Mouse (Mus musculus): ENCODE data around the gene Letmd1. TPM values are rescaled to one million over a fixed set of nuclear protein-coding genes. Genes with fewer than 3 reads are reported as not detected.

The Letmd1 gene
- polyA plus RNA-seq, 1 experiment from 2014 or later = 30.5 TPM

DNA sequence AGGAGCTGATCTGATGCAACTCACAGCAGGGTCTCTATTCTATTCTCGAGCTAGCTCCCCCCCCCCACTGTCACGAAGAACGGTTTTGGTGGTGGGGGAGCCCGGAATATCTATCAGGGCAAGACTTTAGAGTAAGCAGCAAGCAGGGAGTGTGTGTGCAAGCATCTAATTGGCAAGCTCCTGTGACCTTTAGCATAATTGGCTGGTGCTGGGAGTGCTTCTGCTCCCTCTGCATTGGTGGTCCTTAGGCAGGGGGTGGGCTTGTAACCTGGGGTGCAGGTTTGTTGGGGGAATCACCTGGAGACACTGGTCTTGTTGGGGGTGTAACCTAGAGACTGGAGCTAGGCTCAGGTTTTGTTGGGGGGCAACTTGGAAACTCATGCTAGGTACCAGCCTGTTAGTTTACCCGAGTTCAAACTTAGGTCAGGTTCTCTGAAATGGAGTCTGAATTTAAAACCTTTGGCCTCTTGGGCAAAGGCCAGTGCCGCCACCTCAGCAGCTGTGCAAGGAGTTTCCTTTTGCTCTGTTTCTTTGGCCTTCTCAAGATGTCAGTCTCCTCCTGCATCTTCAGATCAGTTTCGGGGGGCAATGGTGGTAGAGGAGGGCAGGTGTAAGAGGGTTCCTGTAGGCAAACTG lies 12.3 kb upstream of the Letmd1 start:
- H3K4me3 ChIP-seq = no peak overlapping the region
- no peaks in the 10 kb centered on the region for H3K36me3 ChIP-seq
- H3K9ac ChIP-seq = no peak overlapping the region
- H3K27me3 ChIP-seq = 0 out of 2 replicates have a peak, but pooled peaks cover 7% of the 10 kb centered on the region
- 73% methylated on average over 7 of the region's 7 CpGs for WGBS
- H3K4me2 ChIP-seq = no peak overlapping the region
- ATAC-seq (ENCODE audit: insufficient number of reproducible peaks, low FRiP score, low TSS enrichment, low read depth) = no peak
- no peaks in the 10 kb centered on the region for H3K9me3 ChIP-seq
- no peak overlapping the region for H3K27ac ChIP-seq
- peaks cover 6% of the 10 kb centered on the region; the same call in 1 of the 2 replicates for H3K4me1 ChIP-seq

DNA sequence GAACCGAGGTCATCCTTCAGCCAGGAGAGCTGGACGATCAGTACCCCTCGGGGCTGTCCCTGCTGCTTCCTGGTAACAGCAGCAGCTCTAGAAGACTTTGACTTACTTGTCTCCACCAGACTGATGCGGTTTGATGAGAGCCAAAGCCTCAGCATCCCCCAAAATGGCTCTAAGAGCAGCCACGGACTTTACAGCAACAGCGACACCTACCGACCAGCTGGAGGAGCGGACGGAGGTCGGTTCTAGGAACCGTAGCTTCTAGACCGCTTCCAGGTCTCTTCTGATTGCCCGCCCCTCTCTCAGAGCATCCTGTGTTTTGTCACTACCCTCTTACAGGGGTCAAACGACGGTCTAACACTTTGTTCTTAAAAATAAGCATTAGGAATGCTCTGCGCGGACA lies 11.5 kb upstream of the Letmd1 start:
- Histone ChIP-seq H3K9me3 (no peaks in the 10 kb centered on the region), H3K36me3 (no peaks in the 10 kb centered on the region), H3K9ac (no peak overlapping the region), H3K4me3 (no peak overlapping the region), H3K4me2 (no peak overlapping the region), H3K27me3 (0 out of 2 replicates have a peak, but pooled peaks cover 7% of the 10 kb centered on the region), H3K27ac (no peak overlapping the region), H3K4me1 (peaks cover 4% of the 10 kb centered on the region; the same call in 1 of the 2 replicates)
- ATAC-seq (ENCODE audit: insufficient number of reproducible peaks, low FRiP score, low TSS enrichment, low read depth) = no peak
- 7% methylated on average over 17 of the region's 17 CpGs for WGBS

DNA sequence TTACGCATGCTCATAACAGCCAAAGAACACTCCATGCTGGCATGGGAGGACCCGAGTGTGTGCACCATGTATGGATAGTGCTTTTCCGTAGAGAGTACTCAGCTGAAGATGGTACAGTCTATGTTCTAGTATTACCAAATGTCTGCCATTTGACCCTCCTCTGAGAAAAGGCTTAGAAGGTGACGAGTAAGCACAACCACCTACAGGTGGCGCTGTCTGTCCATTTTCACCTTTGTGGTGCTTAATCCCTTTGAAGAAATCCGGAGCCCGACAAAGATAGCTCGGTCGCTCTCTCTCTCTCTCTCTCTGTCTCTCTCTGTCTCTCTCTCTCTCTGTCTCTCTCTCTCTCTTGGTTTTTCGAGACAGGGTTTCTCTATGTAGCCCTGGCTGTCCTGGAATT lies 10.8 kb upstream of the Letmd1 start:
- no peak overlapping the region for H3K27ac ChIP-seq
- ATAC-seq (ENCODE audit: insufficient number of reproducible peaks, low FRiP score, low TSS enrichment, low read depth) = no peak
- 40% methylated on average over 10 of the region's 10 CpGs for WGBS

DNA sequence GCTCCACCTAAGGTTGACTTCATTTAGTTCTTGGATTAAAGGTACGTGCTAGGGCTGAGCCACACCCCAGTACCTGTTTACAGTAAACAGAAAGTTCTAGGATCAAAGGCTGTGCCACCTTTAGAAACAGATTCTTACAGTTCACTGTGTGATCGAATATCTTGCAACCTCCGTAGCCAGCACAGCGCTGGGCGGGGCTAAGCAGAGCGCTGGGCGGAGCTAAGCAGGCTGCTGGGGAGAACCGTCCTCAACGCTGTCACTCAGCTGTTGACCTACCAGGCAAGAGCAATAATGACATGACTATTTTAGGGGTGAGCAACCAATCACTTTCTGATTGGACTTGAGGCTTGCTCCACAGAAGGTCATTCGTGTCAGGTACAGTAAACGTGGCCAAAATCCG lies 7.9 kb upstream of the Letmd1 start:
- ATAC-seq (ENCODE audit: insufficient number of reproducible peaks, low FRiP score, low TSS enrichment, low read depth) = no peak
- peaks cover 4% of the 10 kb centered on the region; the same call in 1 of the 2 replicates for H3K4me1 ChIP-seq
- 11% methylated on average over 12 of the region's 12 CpGs for WGBS
- no peak overlapping the region for H3K4me3 ChIP-seq
- no peaks in the 10 kb centered on the region for H3K9me3 ChIP-seq
- peak overlapping the region; percentile 24 for H3K4me2 ChIP-seq
- no peak overlapping the region for H3K9ac ChIP-seq
- no peak overlapping the region for H3K27ac ChIP-seq
- H3K36me3 ChIP-seq = no peaks in the 10 kb centered on the region
- H3K27me3 ChIP-seq = 0 out of 2 replicates have a peak, but pooled peaks cover 10% of the 10 kb centered on the region

More for the DNA sequence above, 10.8 kb upstream of the Letmd1 start:
- Histone ChIP-seq H3K36me3 (no peaks in the 10 kb centered on the region), H3K4me1 (peaks cover 4% of the 10 kb centered on the region; the same call in 1 of the 2 replicates), H3K9me3 (no peaks in the 10 kb centered on the region), H3K9ac (no peak overlapping the region), H3K4me3 (no peak overlapping the region), H3K4me2 (no peak overlapping the region), H3K27me3 (0 out of 2 replicates have a peak, but pooled peaks cover 10% of the 10 kb centered on the region)

DNA sequence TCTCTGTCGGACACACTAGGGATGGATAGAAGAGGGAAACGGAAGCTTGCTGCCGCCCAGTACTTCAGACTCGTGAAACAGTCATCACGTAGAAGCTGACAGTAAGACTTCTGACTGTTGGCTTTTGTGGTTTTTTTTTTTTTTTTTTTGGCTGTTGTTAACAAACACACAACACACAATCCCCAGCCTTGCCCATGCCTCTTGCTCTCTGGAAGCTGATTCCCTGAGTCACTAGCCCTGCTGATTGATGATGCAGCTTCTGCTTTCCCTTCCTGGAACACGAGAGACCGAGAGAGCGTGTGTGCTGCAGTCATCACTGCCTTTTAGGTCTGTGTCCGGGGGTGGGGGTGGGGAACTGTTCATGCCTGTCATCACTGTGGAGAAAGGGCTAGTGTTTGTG lies 7.2 kb upstream of the Letmd1 start:
- no peaks in the 10 kb centered on the region for H3K36me3 ChIP-seq
- H3K4me1 ChIP-seq = peaks cover 4% of the 10 kb centered on the region; the same call in 1 of the 2 replicates
- H3K27me3 ChIP-seq = 0 out of 2 replicates have a peak, but pooled peaks cover 10% of the 10 kb centered on the region
- no peak overlapping the region for H3K4me3 ChIP-seq
- H3K27ac ChIP-seq = no peak overlapping the region
- H3K9me3 ChIP-seq = no peaks in the 10 kb centered on the region
- no peak overlapping the region for H3K4me2 ChIP-seq
- ATAC-seq (ENCODE audit: insufficient number of reproducible peaks, low FRiP score, low TSS enrichment, low read depth) = no peak
- no peak overlapping the region for H3K9ac ChIP-seq
- 63% methylated on average over 9 of the region's 9 CpGs for WGBS

DNA sequence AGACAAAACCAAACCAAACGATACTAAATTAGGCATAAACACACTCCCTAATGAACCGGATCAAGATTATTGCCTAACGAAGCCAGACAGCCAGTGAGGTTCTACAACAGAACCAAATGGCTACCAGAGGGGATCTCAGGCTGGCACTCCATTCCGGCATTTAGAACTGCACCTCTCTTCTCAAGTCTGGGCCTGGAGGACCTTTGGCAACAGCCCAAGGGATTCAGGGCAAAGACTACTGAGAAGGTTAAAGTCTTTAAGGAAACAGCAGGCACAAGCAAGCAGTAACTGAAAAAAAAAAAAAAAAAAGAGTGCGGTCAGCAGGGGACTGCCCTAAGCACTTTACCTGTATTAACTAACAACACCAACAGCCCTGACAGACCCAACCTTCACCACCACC lies 6.7 kb upstream of the Letmd1 start:
- Histone ChIP-seq H3K4me1 (peaks cover 4% of the 10 kb centered on the region; the same call in 1 of the 2 replicates), H3K9me3 (no peaks in the 10 kb centered on the region), H3K9ac (no peak overlapping the region), H3K4me3 (no peak overlapping the region), H3K36me3 (no peaks in the 10 kb centered on the region), H3K4me2 (no peak overlapping the region), H3K27ac (no peak overlapping the region), H3K27me3 (0 out of 2 replicates have a peak, but pooled peaks cover 10% of the 10 kb centered on the region)
- WGBS = 69% methylated on average over 4 of the region's 5 CpGs
- no peak for ATAC-seq (ENCODE audit: insufficient number of reproducible peaks, low FRiP score, low TSS enrichment, low read depth)

DNA sequence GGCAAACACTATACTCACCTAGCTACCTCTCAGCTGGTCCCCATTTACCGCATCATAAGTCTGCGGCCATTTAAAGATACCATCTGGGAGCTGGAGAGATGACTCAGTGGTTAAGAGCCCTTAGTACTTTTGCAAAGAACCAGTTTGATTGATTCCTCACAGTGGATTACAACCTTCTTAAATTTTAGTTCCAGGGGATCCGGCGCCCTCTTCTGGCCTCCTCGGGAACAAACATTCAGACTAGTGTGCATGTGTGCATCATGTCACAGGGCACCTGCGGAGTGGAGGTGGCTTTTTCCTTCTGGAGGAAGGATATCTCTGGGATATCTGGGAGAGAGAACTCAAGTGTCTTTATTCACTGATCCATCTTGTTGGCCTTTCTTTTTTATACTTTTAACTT lies 5.1 kb upstream of the Letmd1 start:
- H3K9me3 ChIP-seq = no peaks in the 10 kb centered on the region
- H3K4me1 ChIP-seq = peaks cover 9% of the 10 kb centered on the region
- no peak overlapping the region for H3K27ac ChIP-seq
- H3K4me2 ChIP-seq = no peak overlapping the region
- no peak for ATAC-seq (ENCODE audit: insufficient number of reproducible peaks, low FRiP score, low TSS enrichment, low read depth)
- H3K9ac ChIP-seq = no peak overlapping the region
- WGBS = 18% methylated on average over 6 of the region's 6 CpGs
- H3K27me3 ChIP-seq = 0 out of 2 replicates have a peak, but pooled peaks cover 6% of the 10 kb centered on the region
- H3K4me3 ChIP-seq = no peak overlapping the region
- H3K36me3 ChIP-seq = no peaks in the 10 kb centered on the region

DNA sequence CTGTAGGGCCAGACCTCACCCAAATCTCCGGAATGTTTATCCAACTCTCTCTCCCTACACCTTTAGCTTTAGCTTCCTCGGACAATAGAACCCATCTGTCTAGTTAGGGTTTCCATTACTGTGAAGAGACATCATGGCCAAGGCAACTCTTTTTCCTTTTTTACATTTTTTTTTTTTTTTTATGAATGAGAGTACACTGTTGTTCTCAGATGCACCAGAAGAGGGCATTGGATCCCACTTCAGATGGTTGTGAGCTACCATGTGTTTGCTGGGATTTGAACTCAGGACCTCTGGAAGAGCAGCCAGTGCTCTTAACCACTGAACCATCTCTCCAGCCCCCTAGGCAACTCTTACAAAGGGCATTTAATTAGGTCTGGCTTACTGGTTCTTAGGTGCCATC lies 3.4 kb upstream of the Letmd1 start:
- Histone ChIP-seq H3K27me3 (0 out of 2 replicates have a peak, but pooled peaks cover 3% of the 10 kb centered on the region), H3K4me1 (peaks cover 18% of the 10 kb centered on the region), H3K27ac (no peak overlapping the region), H3K9ac (no peak overlapping the region), H3K36me3 (no peaks in the 10 kb centered on the region), H3K9me3 (no peaks in the 10 kb centered on the region), H3K4me2 (no peak overlapping the region), H3K4me3 (no peak overlapping the region)
- ATAC-seq (ENCODE audit: insufficient number of reproducible peaks, low FRiP score, low TSS enrichment, low read depth) = no peak
- WGBS = 77% methylated on average over 2 of the region's 2 CpGs

DNA sequence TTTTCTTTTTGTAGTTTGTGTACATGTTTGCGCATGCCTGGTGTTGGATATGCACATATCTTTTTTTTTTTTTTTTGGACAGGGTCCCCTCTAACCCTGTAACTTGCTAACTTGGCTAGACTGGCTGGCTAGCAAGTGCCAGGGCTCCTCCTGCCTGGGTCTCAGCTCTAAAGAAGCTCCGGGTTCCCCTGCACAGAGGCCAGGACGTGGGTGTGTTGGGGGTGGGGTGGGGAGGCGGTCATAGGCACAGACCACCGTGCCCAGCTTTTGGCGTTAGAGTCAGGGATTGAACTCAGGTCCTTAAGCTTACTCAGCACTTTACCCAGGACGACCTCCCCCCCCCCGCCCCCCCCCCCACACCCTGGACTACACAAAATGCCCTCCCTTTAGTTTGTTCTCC lies 1.1 kb upstream of the Letmd1 start:
- H3K9me3 ChIP-seq = no peaks in the 10 kb centered on the region
- H3K4me2 ChIP-seq = peak overlapping the region; percentile 71; the same call in 1 of the 2 replicates
- H3K27me3 ChIP-seq = 0 out of 2 replicates have a peak, but pooled peaks cover 3% of the 10 kb centered on the region
- no peak for ATAC-seq (ENCODE audit: insufficient number of reproducible peaks, low FRiP score, low TSS enrichment, low read depth)
- H3K4me1 ChIP-seq = peaks cover 18% of the 10 kb centered on the region
- H3K4me3 ChIP-seq = peak overlapping the region; percentile 92
- 41% methylated on average over 8 of the region's 8 CpGs for WGBS
- H3K9ac ChIP-seq = no peak overlapping the region
- peaks cover 10% of the 10 kb centered on the region; the same call in 1 of the 2 replicates for H3K36me3 ChIP-seq
- H3K27ac ChIP-seq = no peak overlapping the region

DNA sequence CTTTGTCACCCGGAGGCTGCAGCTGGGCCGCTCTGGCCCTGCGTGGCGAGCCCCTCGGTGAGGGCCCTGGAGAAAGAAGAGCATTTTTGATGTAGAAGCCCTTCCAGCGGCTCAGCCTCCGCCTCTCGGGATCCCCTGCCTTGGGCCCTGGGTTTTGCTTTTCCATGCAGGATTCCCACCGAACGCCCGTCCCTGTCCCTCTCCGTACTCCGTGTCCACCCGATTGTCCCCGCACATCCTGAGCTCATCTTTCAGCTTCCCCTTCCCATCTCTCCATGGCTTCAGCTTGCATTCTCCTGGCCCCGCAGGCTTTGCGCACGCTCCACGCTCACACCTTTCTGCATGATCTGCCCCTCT lies 344 bp downstream of the Letmd1 start:
- peak overlapping the region; percentile 87 for H3K27ac ChIP-seq
- ATAC-seq (ENCODE audit: insufficient number of reproducible peaks, low FRiP score, low TSS enrichment, low read depth) = no peak
- WGBS = under 1% methylated on average over 19 of the region's 19 CpGs
- H3K4me1 ChIP-seq = peaks cover 18% of the 10 kb centered on the region
- H3K27me3 ChIP-seq = no peaks in the 10 kb centered on the region
- H3K9ac ChIP-seq = peak overlapping the region; percentile 74
- H3K4me2 ChIP-seq = peak overlapping the region; percentile 71
- H3K36me3 ChIP-seq = peaks cover 22% of the 10 kb centered on the region
- H3K4me3 ChIP-seq = peak overlapping the region; percentile 92
- H3K9me3 ChIP-seq = no peaks in the 10 kb centered on the region

DNA sequence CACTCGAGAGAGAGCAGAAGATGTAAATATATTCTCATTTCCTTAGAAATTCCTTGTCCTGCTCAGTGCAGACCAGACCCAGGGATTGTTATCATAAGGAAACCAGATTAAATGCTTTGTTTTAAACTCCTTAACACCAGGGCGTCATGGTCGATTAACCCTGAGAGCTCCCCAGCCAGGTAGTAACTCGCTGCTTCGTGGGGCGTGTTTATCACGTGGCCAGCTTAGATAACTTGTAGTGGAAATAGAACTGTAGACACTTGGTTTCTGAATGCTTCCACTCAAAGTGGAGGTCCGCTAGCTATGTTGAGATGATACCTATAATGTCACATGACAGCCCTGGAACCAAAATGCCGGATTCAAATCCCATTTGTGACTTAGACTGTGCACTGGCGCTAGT lies 1.2 kb downstream of the Letmd1 start:
- Histone ChIP-seq H3K36me3 (peaks cover 30% of the 10 kb centered on the region), H3K27ac (no peak overlapping the region), H3K4me3 (peak overlapping the region; percentile 92), H3K27me3 (no peaks in the 10 kb centered on the region), H3K4me2 (peak overlapping the region; percentile 71), H3K9ac (no peak overlapping the region), H3K9me3 (no peaks in the 10 kb centered on the region), H3K4me1 (peaks cover 18% of the 10 kb centered on the region)
- 71% methylated on average over 10 of the region's 10 CpGs for WGBS
- no peak for ATAC-seq (ENCODE audit: insufficient number of reproducible peaks, low FRiP score, low TSS enrichment, low read depth)

DNA sequence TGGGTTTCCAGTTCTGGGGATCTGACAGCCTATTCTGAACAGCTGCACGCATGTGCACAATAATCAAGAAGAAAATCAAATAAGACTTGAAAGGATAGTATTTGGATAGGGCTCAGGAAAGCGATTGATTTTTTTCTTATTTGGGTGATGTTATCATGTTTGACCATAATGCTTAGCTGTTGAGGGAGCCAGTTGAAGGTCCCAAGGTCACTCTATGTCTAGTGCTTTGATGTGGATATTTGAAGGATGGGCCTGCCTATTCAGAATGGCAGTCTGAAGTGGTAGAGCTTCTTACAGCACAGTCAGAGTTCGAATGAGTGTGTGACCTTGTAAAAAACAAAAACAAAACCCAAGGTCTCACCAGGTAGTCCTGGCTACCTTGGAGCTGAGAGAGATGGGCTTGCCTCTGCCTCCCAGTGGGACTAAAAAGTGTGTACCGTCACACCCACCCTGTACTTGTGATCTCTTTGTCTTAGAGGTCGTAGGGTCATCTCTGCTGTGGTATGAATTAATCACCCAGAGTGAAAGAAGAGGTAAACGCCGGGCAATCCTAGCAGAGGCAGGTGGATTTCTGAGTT lies 5.2 kb downstream of the Letmd1 start:
- H3K4me1 ChIP-seq = peaks cover 10% of the 10 kb centered on the region
- no peak overlapping the region for H3K9ac ChIP-seq
- H3K36me3 ChIP-seq = peaks cover 68% of the 10 kb centered on the region
- no peak overlapping the region for H3K4me3 ChIP-seq
- H3K4me2 ChIP-seq = no peak overlapping the region
- no peak for ATAC-seq (ENCODE audit: insufficient number of reproducible peaks, low FRiP score, low TSS enrichment, low read depth)
- H3K9me3 ChIP-seq = no peaks in the 10 kb centered on the region
- WGBS = 84% methylated on average over 7 of the region's 7 CpGs
- no peaks in the 10 kb centered on the region for H3K27me3 ChIP-seq
- H3K27ac ChIP-seq = no peak overlapping the region
